Mouse (Mus musculus) C2C12 (cell line): Measurements from ENCODE around the gene Nrxn1. TPM values are rescaled to one million over a fixed set of nuclear protein-coding genes. Genes with fewer than 3 reads are reported as not detected.

Source experiments
- H3K27me3 ChIP-seq: one replicate; pipeline ENCODE4 v1.6.1; 2011; ENCODE audit not compliant: control insufficient read depth, insufficient read depth, insufficient read length
- H3K36me3 ChIP-seq: one replicate; pipeline ENCODE4 v1.6.1; 2011; ENCODE audit not compliant: control insufficient read depth, insufficient read depth
- H3K4me3 ChIP-seq: one replicate; pipeline ENCODE4 v1.5.1; 2011; ENCODE audit warnings: mild to moderate bottlenecking, control low read depth; ENCODE audit not compliant: poor library complexity, insufficient read depth, severe bottlenecking
- H3K79me2 ChIP-seq: one replicate; pipeline ENCODE4 v1.6.1; 2011; ENCODE audit not compliant: control insufficient read depth, insufficient read depth
- H3K79me3 ChIP-seq: one replicate; pipeline ENCODE4 v1.6.1; 2011; ENCODE audit warnings: low read depth, control low read depth
- H3ac ChIP-seq: one replicate; pipeline ENCODE3; 2011; ENCODE audit warnings: low read depth; ENCODE audit not compliant: control insufficient read depth, insufficient read length
- CEBPB ChIP-seq: IDR thresholded peaks from one replicate; pipeline ENCODE4 v1.6.1; 2011; ENCODE audit warnings: low read depth, mild to moderate bottlenecking, control low read depth, moderate library complexity
- CTCF ChIP-seq: IDR thresholded peaks from one replicate; pipeline ENCODE4 v1.5.1; 2011; ENCODE audit not compliant: control insufficient read depth, insufficient read depth, insufficient read length
- FOSL1 ChIP-seq: IDR thresholded peaks from one replicate; pipeline ENCODE4 v1.8.0; 2011; ENCODE audit warnings: mild to moderate bottlenecking, low read length; ENCODE audit not compliant: poor library complexity, insufficient read depth, severe bottlenecking
- MAX ChIP-seq: IDR thresholded peaks from one replicate; pipeline ENCODE4 v1.6.1; 2011; ENCODE audit warnings: mild to moderate bottlenecking, control low read depth
- MYOD1 ChIP-seq: IDR thresholded peaks from one replicate; pipeline ENCODE4 v1.6.1; 2011; ENCODE audit warnings: low read depth; ENCODE audit not compliant: control insufficient read depth, insufficient read length
- MYOG ChIP-seq: IDR thresholded peaks from one replicate; pipeline ENCODE4 v1.6.1; 2011; ENCODE audit not compliant: control insufficient read depth, insufficient read length; ENCODE audit errors: extremely low read depth
- USF1 ChIP-seq: IDR thresholded peaks from one replicate; pipeline ENCODE4 v1.6.1; 2011; ENCODE audit warnings: low read depth, mild to moderate bottlenecking, control low read depth, moderate library complexity
- polyA plus RNA-seq: library from polyadenylated mRNA; unstranded; fragments of >200 nt; fragmentation: generic; extraction: Trizol; gene quantifications from one replicate; pipeline ENCODE4 v1.2.1, GENCODE M21; 2012; ENCODE audit warnings: missing spikeins

The Nrxn1 gene
- polyA plus RNA-seq, 1 experiment = 0.22 TPM

- no peaks in the 10 kb centered on the region for H3K79me3 ChIP-seq
- no peaks in the 10 kb centered on the region for H3K79me2 ChIP-seq
- TF ChIP-seq MYOG (no peak), MAX (no peak), CEBPB (no peak), FOSL1 (no peak), USF1 (no peak), CTCF (no peak), MYOD1 (no peak)
- H3K27me3 ChIP-seq = no peaks in the 10 kb centered on the region
- no peak overlapping the region for H3K4me3 ChIP-seq
- no peaks in the 10 kb centered on the region for H3K36me3 ChIP-seq
- no peak overlapping the region for H3ac ChIP-seq
Measured at GRCm38 (mm10) chr17:91079096-91079495, 13.8 kb downstream of the Nrxn1 start.

- Histone ChIP-seq H3K79me2 (no peaks in the 10 kb centered on the region), H3K4me3 (no peak overlapping the region), H3K79me3 (no peaks in the 10 kb centered on the region), H3K27me3 (no peaks in the 10 kb centered on the region), H3ac (no peak overlapping the region), H3K36me3 (no peaks in the 10 kb centered on the region)
- TF ChIP-seq CEBPB = no peak
- TF ChIP-seq MYOD1 = no peak
- TF ChIP-seq USF1 = no peak
- TF ChIP-seq MAX = no peak
- no peak for TF ChIP-seq MYOG
- no peak for TF ChIP-seq FOSL1
Measured at GRCm38 (mm10) chr17:91074780-91075179, 18.1 kb downstream of the Nrxn1 start.

GRCm38 (mm10) chr17:91033466-91033865 lies 59.4 kb downstream of the Nrxn1 start:
- no peaks in the 10 kb centered on the region for H3K79me3 ChIP-seq

GRCm38 (mm10) chr17:91025061-91025623 lies 67.7 kb downstream of the Nrxn1 start:
- Histone ChIP-seq H3K4me3 (no peak overlapping the region), H3K79me2 (no peaks in the 10 kb centered on the region), H3K27me3 (no peaks in the 10 kb centered on the region), H3ac (no peak overlapping the region), H3K79me3 (no peaks in the 10 kb centered on the region), H3K36me3 (no peaks in the 10 kb centered on the region)
- TF ChIP-seq CTCF (no peak), MAX (no peak), CEBPB (no peak), FOSL1 (no peak), MYOG (no peak), MYOD1 (no peak), USF1 (no peak)

More at GRCm38 (mm10) chr17:91033466-91033865, 59.4 kb downstream of the Nrxn1 start:
- TF ChIP-seq CTCF (no peak), MYOD1 (no peak), MYOG (no peak), USF1 (no peak), FOSL1 (no peak), CEBPB (no peak), MAX (no peak)
- Histone ChIP-seq H3ac (no peak overlapping the region), H3K36me3 (no peaks in the 10 kb centered on the region), H3K4me3 (no peak overlapping the region), H3K27me3 (no peaks in the 10 kb centered on the region), H3K79me2 (no peaks in the 10 kb centered on the region)

GRCm38 (mm10) chr17:91007385-91008089 lies 85.3 kb downstream of the Nrxn1 start:
- Histone ChIP-seq H3K36me3 (no peaks in the 10 kb centered on the region), H3ac (no peak overlapping the region), H3K4me3 (no peak overlapping the region), H3K79me2 (no peaks in the 10 kb centered on the region), H3K79me3 (no peaks in the 10 kb centered on the region), H3K27me3 (no peaks in the 10 kb centered on the region)
- TF ChIP-seq MYOD1 = no peak
- TF ChIP-seq FOSL1 = no peak
- TF ChIP-seq USF1 = no peak
- TF ChIP-seq CTCF = no peak
- no peak for TF ChIP-seq MAX
- no peak for TF ChIP-seq CEBPB
- no peak for TF ChIP-seq MYOG

- no peaks in the 10 kb centered on the region for H3K27me3 ChIP-seq
Measured at GRCm38 (mm10) chr17:91000389-91000788, 92.5 kb downstream of the Nrxn1 start.

More at GRCm38 (mm10) chr17:91000389-91000788, 92.5 kb downstream of the Nrxn1 start:
- no peak for TF ChIP-seq MYOG
- TF ChIP-seq CEBPB = no peak
- no peak for TF ChIP-seq FOSL1
- no peak for TF ChIP-seq CTCF
- no peak for TF ChIP-seq MAX
- TF ChIP-seq MYOD1 = no peak
- no peak for TF ChIP-seq USF1
- Histone ChIP-seq H3ac (no peak overlapping the region), H3K36me3 (no peaks in the 10 kb centered on the region), H3K79me3 (no peaks in the 10 kb centered on the region), H3K79me2 (no peaks in the 10 kb centered on the region), H3K4me3 (no peak overlapping the region)
